Mouse (Mus musculus) heart, embryonic 15.5 days (tissue): ENCODE data around the gene Tcte2. TPM values are rescaled to one million over a fixed set of nuclear protein-coding genes. Genes with fewer than 3 reads are reported as not detected.
A peak's percentile ranks its signal among the peaks of the same experiment; 100 is the strongest.

Experiments used
- ATAC-seq: fragments of 200-750 bp; cut with Nextera tagmentation; replicated peaks from 2 replicates; pipeline ENCODE4 v1.8.0; 2017; ENCODE audit warnings: low read depth, moderate TSS enrichment; ENCODE audit not compliant: insufficient number of reproducible peaks, insufficient read depth, low FRiP score
- H3K27ac ChIP-seq: fragments of 300-500 bp; sonication (generic); 2 replicates; pipeline ENCODE4 v1.5.1; 2015; ENCODE audit warnings: mild to moderate bottlenecking, inconsistent platforms
- H3K27me3 ChIP-seq: fragments of 300-500 bp; sonication (generic); 2 replicates; pipeline ENCODE4 v1.6.1; 2015; ENCODE audit warnings: inconsistent platforms
- H3K36me3 ChIP-seq: fragments of 300-500 bp; sonication (generic); 2 replicates; pipeline ENCODE4 v1.6.1; 2015; ENCODE audit warnings: mild to moderate bottlenecking, inconsistent platforms
- H3K4me1 ChIP-seq: fragments of 300-500 bp; sonication (generic); replicated peaks from 2 replicates; pipeline ENCODE4 v1.6.1; 2015; ENCODE audit warnings: inconsistent platforms
- H3K4me2 ChIP-seq: fragments of 300-500 bp; sonication (generic); 2 replicates; pipeline ENCODE4 v1.6.1; 2015; ENCODE audit warnings: inconsistent platforms, mild to moderate bottlenecking, moderate library complexity
- H3K4me3 ChIP-seq: fragments of 300-500 bp; sonication (generic); 2 replicates; pipeline ENCODE4 v1.5.1; 2015; ENCODE audit warnings: mild to moderate bottlenecking, inconsistent platforms
- H3K9ac ChIP-seq: fragments of 300-500 bp; sonication (generic); 2 replicates; pipeline ENCODE4 v1.6.1; 2015; ENCODE audit warnings: mild to moderate bottlenecking, inconsistent platforms
- H3K9me3 ChIP-seq: fragments of 300-500 bp; sonication (generic); replicated peaks from 2 replicates; pipeline ENCODE4 v1.6.1; 2016; ENCODE audit warnings: inconsistent platforms
- WGBS: fragments of 180-500 bp; shearing (Covaris S2); methylation state at CpG from one replicate; pipeline ENCODE4 v1.1.7; 2015; ENCODE audit warnings: mixed read lengths; 5-methylcytosine and 5-hydroxymethylcytosine counted together
- polyA plus RNA-seq: library from polyadenylated mRNA; unstranded; fragments of >200 nt; fragmentation: Nextera tagmentation; extraction: Ambion mirVana; gene quantifications from 2 replicates; pipeline ENCODE4 v1.2.1, GENCODE M21; 2015

The Tcte2 gene
- polyA plus RNA-seq, 1 experiment from 2014 or later, result 4.2 TPM

DNA sequence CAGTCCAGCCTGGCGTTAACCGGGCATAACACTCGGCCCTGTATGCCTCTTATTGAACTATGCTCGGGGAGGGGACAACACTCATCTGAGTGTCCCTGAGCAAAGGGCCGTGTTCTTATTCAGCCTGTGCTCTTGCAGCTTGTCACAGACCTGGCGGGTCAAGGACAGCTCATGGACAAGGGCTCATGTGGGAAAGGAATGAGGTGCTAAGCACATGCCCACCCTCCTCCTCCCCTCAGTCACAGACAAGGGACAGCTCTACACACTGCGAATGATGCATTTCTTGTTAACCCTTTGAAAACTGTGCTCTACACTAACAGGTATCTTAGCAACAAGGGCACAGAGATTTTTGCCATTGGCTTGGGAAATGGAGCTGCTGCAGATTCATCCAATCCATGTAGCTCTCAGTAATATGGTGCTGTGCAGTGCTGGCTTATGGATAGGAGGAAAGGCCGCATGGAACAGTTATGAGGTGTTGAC, 25.8 kb downstream of the Tcte2 start:
- H3K27ac ChIP-seq, result peak overlapping the region; percentile 46; the same call in 1 of the 2 replicates

DNA sequence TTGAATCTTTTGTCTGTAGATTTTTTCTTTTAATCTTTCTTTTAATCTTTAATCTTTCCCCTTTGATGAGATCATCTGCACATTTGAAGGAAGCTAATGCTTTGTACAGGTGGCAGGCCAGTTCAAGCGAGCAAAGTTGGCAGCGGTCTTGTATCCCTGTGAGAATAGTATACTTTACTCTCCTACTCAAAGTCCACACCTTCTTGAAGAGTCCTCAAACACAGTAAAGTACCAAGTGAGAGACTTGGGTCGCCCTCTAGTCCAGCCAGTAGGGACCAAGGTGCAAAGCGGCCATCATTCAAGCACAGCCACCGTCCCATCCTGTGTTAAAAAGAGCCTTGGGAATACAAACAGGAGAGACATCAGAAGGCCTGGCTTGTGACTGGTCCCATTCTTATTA, 26.6 kb downstream of the Tcte2 start:
- H3K36me3 ChIP-seq, result no peaks in the 10 kb centered on the region
- no peaks in the 10 kb centered on the region for H3K9me3 ChIP-seq
- H3K4me3 ChIP-seq, result no peak overlapping the region
- WGBS, result 88% methylated on average over 5 of the region's 5 CpGs
- no peak for ATAC-seq
- H3K4me2 ChIP-seq, result no peak overlapping the region
- no peak overlapping the region for H3K9ac ChIP-seq
- H3K27me3 ChIP-seq, result no peaks in the 10 kb centered on the region
- H3K27ac ChIP-seq, result no peak overlapping the region
- H3K4me1 ChIP-seq, result peaks cover 33% of the 10 kb centered on the region

More for the DNA sequence above, 25.8 kb downstream of the Tcte2 start:
- H3K4me2 ChIP-seq, result no peak overlapping the region
- H3K9me3 ChIP-seq, result no peaks in the 10 kb centered on the region
- H3K4me3 ChIP-seq, result no peak overlapping the region
- ATAC-seq, result no peak
- no peaks in the 10 kb centered on the region for H3K27me3 ChIP-seq
- peaks cover 36% of the 10 kb centered on the region for H3K4me1 ChIP-seq
- no peaks in the 10 kb centered on the region for H3K36me3 ChIP-seq
- WGBS, result 55% methylated on average over 8 of the region's 8 CpGs
- H3K9ac ChIP-seq, result no peak overlapping the region

DNA sequence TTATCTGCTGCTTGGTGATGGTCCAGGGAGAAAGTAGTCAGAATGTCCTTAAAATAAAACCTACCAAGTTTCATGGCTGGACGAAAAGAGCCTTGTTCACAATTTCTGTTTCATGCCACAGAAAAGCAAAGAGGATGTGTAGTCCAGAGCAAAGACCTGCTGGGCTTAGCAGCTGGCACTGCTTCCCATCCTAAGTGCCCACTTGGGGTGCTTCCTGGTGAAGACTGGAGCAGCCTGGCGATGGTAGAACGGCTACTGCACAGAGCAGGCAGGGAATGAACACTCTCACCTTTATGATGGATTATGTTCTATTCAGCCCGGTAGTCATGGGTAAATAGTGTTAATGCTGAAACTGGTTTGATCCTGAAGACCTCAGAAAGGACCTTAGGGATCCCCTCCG, 27.7 kb downstream of the Tcte2 start:
- no peaks in the 10 kb centered on the region for H3K36me3 ChIP-seq
- 86% methylated on average over 5 of the region's 5 CpGs for WGBS
- no peak overlapping the region for H3K4me3 ChIP-seq
- no peaks in the 10 kb centered on the region for H3K27me3 ChIP-seq
- no peaks in the 10 kb centered on the region for H3K9me3 ChIP-seq
- no peak overlapping the region for H3K4me2 ChIP-seq
- H3K4me1 ChIP-seq, result peaks cover 32% of the 10 kb centered on the region
- ATAC-seq, result no peak
- H3K27ac ChIP-seq, result no peak overlapping the region
- no peak overlapping the region for H3K9ac ChIP-seq

DNA sequence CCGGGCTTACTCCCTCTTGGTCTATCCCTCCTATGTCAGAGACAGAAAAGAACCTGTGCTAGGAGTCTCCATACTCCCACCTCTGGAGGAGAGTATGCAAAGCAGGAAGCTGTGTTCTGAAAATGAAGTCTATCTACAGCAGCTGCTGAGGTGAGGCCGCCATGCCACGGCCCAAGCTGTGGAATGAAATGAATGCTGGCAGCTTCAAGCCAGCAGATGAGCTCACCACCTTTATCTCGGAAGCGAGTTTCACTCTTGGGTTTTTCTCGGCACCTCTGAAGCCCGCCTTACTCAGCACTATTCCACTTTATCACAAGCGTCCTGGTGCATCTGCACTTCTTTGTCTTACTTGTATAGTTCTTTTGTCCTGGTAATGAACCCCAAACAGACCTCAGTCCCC, 28.9 kb downstream of the Tcte2 start:
- peak; percentile 32 for ATAC-seq

DNA sequence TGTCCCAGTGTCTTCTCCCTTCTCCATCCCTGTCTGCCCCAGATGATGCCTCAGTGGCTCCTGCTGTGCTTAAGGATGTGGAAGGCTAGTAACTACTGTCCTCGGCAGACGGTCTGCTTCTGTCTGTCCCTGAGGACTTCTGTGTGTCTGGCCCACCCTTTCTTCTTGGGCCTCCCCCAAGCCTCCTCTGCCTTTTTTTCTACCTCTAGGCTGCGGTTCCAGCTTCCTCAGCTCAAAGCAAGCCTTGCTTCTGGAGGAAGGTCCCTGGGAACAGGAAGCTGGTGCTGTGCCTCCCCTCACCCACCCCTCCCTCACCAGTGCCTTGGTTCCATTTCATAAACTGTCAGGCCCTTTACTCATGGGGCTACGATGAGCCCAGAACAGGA, 29.9 kb downstream of the Tcte2 start:
- 61% methylated on average over 4 of the region's 4 CpGs for WGBS
- ATAC-seq, result no peak
- no peaks in the 10 kb centered on the region for H3K36me3 ChIP-seq
- H3K9me3 ChIP-seq, result no peaks in the 10 kb centered on the region
- H3K4me1 ChIP-seq, result peaks cover 24% of the 10 kb centered on the region
- no peak overlapping the region for H3K9ac ChIP-seq
- H3K4me3 ChIP-seq, result no peak overlapping the region
- no peak overlapping the region for H3K27ac ChIP-seq
- no peak overlapping the region for H3K4me2 ChIP-seq
- H3K27me3 ChIP-seq, result no peaks in the 10 kb centered on the region

More for the DNA sequence above, 28.9 kb downstream of the Tcte2 start:
- Histone ChIP-seq H3K4me2 (peak overlapping the region; percentile 35), H3K4me3 (no peak overlapping the region; the same call in 1 of the 2 replicates), H3K36me3 (no peaks in the 10 kb centered on the region), H3K27me3 (no peaks in the 10 kb centered on the region), H3K9ac (no peak overlapping the region), H3K27ac (peak overlapping the region; percentile 44), H3K9me3 (no peaks in the 10 kb centered on the region), H3K4me1 (peaks cover 30% of the 10 kb centered on the region)
- WGBS, result 15% methylated on average over 8 of the region's 8 CpGs

DNA sequence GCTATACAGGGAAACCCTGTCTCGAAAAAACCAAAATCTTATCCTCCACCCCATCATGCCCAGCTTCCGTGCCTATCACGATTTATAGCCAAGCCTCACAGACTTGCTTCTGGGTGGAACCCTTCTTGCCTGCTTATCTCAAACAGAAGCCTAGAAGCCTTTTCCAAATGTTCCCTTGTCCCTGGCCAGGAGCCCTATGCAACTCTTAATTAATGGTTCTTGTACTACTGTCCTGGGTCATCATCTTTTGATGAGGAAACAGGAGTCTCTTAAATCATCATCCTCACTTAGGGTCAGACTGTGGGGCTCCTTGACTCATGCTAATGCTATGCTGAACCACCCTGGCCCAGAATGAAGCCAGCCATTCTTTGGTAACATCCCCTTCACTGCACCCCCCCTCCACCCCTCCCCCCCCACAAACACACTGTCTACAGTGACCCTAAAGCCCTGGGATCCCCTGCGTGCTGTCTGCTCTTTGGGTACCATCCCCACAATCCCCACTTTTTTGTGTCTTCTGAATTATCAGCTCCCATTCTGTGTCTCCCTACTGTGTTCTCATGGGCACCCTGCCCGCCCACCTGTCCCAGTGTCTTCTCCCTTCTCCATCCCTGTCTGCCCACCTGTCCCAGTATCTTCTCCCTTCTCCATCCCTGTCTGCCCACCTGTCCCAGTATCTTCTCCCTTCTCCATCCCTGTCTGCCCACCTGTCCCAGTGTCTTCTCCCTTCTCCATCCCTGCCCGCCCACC, 30.5 kb downstream of the Tcte2 start:
- Histone ChIP-seq H3K4me2 (no peak overlapping the region), H3K4me1 (peaks cover 21% of the 10 kb centered on the region), H3K27ac (no peak overlapping the region), H3K27me3 (no peaks in the 10 kb centered on the region), H3K9ac (no peak overlapping the region), H3K36me3 (no peaks in the 10 kb centered on the region), H3K9me3 (no peaks in the 10 kb centered on the region), H3K4me3 (no peak overlapping the region)
- ATAC-seq, result no peak
- 86% methylated on average over 6 of the region's 6 CpGs for WGBS

DNA sequence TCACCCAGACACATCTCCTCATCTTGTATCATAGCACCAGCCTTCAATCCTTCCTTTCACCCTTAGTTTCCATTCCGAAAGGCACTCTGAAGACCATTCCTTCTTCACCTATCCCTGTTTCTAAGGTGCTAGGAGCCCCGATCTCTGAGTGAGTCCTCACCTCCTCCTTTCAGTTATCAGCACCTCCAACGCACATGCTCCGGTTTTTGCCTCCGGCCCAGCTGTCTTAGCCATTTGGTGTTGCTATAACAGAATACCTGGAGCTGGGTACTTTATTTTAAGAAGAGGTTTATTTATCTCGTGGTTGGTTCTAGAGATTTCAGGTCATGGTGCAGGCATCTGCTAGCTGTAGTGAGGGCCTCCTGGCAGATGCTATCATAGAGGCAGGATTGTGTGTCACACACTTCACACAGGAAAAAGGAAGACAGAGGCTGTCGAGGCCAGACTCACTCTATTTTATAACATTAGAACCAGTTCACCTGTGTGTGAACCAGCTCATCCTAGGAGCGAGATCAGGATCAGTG, 34.7 kb downstream of the Tcte2 start:
- H3K4me3 ChIP-seq, result no peak overlapping the region
- no peaks in the 10 kb centered on the region for H3K36me3 ChIP-seq
- no peak overlapping the region for H3K4me2 ChIP-seq
- H3K9ac ChIP-seq, result no peak overlapping the region
- H3K4me1 ChIP-seq, result peaks cover 8% of the 10 kb centered on the region; the same call in 1 of the 2 replicates
- no peak for ATAC-seq
- no peak overlapping the region for H3K27ac ChIP-seq
- no peaks in the 10 kb centered on the region for H3K9me3 ChIP-seq
- 83% methylated on average over 8 of the region's 8 CpGs for WGBS
- H3K27me3 ChIP-seq, result no peaks in the 10 kb centered on the region

DNA sequence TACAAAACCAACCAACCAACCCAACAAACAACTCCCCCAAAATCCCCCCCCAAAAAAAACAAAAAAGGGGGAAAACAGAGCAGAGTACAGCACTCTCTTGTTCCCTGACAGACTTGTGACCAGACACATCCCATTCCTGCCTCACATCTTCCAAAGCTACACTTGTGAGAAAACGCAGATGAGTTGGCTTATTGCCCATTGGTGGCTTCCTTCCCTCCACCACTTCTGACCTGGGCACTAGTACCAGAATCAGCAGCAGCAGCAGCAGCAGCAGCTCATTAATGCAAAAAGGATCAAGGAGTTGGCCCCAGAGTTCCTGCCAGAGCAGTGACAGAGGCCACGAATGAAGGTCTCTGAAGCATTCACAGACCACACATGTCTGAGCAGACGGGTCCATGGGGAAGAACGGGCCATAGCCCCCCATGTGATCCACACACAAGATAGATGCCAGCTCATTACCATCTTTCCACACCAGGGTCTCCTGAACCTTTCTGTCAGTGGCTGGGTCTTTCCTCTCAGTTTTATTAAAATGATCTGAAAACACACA, 36.5 kb downstream of the Tcte2 start:
- ATAC-seq, result no peak
- no peaks in the 10 kb centered on the region for H3K27me3 ChIP-seq
- 0 out of 2 replicates have a peak, but pooled peaks cover 4% of the 10 kb centered on the region for H3K4me1 ChIP-seq
- no peaks in the 10 kb centered on the region for H3K9me3 ChIP-seq
- H3K4me3 ChIP-seq, result no peak overlapping the region
- H3K9ac ChIP-seq, result no peak overlapping the region
- WGBS, result 19% methylated on average over 4 of the region's 4 CpGs
- H3K27ac ChIP-seq, result no peak overlapping the region
- H3K4me2 ChIP-seq, result no peak overlapping the region
- H3K36me3 ChIP-seq, result no peaks in the 10 kb centered on the region

DNA sequence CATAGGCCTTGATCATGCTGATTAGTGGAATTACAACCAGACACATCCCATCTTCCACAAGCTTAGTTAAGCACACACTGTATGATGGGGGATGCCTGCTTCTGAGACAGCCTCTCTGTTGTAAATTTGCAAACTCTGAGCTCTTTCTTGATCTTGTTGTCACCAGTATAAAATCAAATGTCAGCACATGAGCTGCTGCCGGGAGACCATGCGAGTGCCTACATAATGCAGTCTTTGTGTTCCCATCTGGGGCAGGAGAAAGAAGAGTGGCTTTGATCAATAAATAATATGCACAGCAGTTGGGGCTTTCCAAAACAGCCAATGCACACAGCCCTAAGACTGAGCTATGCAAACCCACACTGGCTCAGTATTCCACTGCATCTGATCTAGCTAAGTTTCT, 39.2 kb downstream of the Tcte2 start:
- Histone ChIP-seq H3K4me3 (no peak overlapping the region), H3K4me2 (no peak overlapping the region), H3K27ac (no peak overlapping the region), H3K27me3 (no peaks in the 10 kb centered on the region), H3K9me3 (no peaks in the 10 kb centered on the region), H3K4me1 (0 out of 2 replicates have a peak, but pooled peaks cover 4% of the 10 kb centered on the region), H3K36me3 (no peaks in the 10 kb centered on the region), H3K9ac (no peak overlapping the region)
- 83% methylated on average over 2 of the region's 2 CpGs for WGBS
- ATAC-seq, result no peak

DNA sequence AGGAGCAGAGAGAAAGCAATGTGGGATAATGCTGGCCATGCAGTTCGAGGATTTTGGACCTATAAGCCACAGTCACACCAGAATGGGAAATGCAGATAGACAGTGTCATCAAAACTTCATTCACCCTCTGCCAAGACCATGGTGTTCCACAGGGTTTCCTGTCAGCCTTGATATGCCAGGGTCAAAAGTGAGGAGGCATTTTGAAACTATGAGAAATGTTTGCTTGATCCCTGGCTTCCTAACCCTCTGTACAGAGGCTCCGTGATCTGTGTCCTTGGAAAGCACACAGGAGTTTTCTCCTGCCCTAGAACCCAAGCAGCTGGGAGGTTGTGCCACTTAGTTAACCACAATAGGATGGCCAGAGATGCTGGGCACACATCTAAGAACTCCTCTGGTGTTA, 40.3 kb downstream of the Tcte2 start:
- Histone ChIP-seq H3K4me2 (no peak overlapping the region), H3K4me3 (no peak overlapping the region), H3K36me3 (no peaks in the 10 kb centered on the region), H3K27me3 (no peaks in the 10 kb centered on the region), H3K27ac (no peak overlapping the region), H3K9me3 (no peaks in the 10 kb centered on the region), H3K9ac (no peak overlapping the region), H3K4me1 (0 out of 2 replicates have a peak, but pooled peaks cover 4% of the 10 kb centered on the region)
- WGBS, result 79% methylated on average over 2 of the region's 2 CpGs
- ATAC-seq, result no peak

DNA sequence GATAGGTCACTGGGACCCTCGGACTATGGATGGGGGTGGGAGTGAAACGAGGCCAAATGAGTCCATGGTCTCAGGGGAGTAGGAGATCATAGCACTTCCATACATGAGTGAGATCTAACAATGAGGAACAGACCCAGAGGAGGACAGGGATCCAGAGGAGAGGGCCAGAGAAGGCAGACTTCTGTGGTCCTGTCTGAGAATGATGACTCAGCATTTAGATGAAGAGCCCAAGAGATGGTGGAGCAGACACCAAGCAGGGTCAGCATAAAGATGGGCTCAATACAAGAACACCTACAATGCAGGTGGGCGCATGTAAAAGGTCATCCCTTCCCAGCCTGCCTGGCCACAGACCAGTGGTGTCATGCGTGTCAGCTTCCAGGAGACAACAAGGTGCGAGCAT, 41.4 kb downstream of the Tcte2 start:
- H3K9ac ChIP-seq, result no peak overlapping the region
- H3K36me3 ChIP-seq, result no peaks in the 10 kb centered on the region
- ATAC-seq, result no peak
- WGBS, result 90% methylated on average over 5 of the region's 5 CpGs
- H3K9me3 ChIP-seq, result no peaks in the 10 kb centered on the region
- no peak overlapping the region for H3K27ac ChIP-seq
- 0 out of 2 replicates have a peak, but pooled peaks cover 3% of the 10 kb centered on the region for H3K4me1 ChIP-seq
- no peaks in the 10 kb centered on the region for H3K27me3 ChIP-seq
- H3K4me3 ChIP-seq, result no peak overlapping the region
- H3K4me2 ChIP-seq, result no peak overlapping the region
